Mouse (Mus musculus) lung, postnatal 10 days (tissue): Measurements from ENCODE around the gene Soga1.
A peak's percentile ranks its signal among the peaks of the same experiment; 100 is the strongest.

ENCODE experiments used
- DNase-seq: peaks from one replicate; pipeline ENCODE4 v3.0.0; 2021

Gene Soga1

DNA sequence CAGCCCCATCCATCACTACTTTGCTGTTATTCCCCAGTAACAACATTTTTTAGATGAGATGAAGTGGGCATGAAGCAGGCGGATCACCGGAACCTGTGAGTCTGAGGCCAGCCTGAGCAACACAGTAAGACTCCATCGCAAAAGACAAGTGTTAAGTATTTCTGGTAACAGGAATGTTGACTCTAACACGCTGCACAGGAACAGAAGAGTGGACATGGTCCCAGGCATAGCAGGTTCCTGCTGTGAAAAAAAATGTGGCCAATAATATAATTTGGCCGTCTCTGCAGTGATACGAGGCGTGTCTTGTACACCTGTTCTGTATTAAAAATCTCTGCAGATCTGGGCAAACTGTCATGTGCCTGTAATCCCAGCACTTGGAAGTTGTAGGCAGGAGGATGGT, 43.7 kb downstream of the Soga1 start:
- DNase-seq: no peak

DNA sequence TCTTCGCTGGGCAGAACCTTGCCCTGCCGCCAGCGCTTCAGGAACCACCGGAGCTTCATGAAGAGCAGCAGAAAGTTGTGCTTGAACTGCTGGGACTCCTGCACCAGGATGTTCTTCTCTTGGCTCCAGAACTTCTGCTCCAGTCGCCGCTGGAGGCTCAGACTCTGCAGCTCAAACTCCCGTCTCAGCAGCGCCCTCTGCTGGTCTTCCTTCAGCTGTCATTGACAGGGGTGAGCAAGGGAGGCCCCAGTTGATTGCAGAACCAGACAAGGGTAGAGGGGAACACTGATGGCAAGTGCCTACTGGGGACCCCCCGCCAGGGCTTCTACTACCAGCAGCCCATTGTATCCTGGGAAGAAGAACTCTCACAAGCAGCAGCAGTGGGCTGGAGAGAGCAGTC, 48.2 kb downstream of the Soga1 start:
- peak; percentile 90 for DNase-seq

DNA sequence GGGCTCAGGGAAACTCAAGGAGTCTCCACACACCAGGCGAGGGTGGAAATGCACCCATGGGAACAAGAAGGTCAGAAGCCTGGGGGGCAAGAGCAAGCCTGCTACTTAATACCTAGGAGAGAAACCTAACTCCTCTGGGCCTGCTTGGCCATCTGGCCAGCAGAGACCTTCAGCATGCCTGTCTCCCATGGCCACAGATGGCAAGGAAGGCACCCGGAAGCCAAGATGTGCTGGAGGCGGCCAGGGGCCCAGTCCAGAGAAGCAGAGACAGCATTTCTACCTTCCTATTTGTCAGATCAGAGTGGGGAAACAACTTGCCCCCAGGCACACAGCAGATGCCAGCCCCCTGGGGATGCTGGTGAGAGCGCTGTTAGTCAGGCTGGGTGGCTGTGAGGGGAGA, 50.8 kb downstream of the Soga1 start:
- no peak for DNase-seq

DNA sequence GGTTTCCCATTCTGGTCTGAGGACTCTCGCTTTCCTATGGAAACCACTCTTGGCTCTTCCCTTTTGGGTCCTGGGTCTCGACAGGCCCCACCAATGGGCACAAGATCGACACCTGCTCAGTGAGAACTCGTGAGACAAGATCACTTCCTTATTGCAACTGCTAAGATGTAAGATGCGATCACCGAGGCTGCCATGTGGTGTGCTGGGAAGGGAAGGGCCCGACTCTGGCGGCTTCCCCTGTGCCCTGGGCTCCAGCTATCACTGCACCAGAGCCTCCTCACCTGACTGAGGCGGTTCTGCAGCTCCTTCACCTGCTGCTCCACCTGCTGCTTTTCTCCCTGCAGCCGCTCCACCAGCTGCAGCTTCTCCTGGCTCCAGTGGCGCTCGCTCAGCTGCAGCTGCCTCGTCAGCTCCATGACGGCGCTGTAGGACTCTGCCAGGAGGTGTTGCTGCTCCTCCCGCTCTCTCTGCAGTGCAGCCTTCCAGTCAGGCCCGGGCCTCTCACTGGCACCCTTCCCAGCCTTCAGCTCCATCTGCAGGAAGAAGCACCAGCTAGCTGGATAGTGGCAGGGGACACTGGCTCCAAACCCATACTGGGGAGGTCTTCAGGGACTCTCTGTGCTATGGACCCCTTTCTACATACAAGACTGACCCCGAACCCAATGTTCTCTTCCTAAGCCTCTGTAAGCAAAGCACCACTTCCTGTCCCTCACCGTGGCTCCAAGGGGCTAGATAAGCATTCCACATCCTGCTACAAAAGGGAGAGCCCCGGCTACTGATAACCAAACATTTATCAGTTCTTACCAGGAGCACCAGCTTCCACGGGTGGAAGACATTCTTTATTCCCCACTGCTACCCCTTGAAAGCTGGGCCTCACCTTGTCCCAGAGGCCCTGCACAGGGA, 51.7 kb downstream of the Soga1 start:
- DNase-seq: no peak

DNA sequence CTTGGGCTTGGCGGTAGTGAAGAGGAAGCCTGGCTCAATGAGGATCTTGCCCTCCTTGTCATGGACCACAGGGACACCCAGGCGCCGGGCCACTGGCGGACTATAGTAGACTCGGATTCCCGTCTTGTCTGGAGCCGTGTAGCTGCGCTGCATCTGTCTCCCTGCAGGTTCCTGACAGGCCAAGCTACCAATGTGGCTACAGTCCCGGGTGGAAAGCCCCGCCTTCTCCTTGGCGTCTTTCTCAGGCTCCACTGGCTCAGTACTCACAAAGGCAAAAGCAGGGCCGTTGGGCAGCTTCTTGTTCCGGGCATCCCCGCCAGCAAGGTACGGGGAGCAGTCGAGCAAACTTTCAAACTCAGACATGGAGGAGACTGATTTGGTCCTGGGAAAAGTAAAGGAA, 57.9 kb downstream of the Soga1 start:
- DNase-seq: no peak

DNA sequence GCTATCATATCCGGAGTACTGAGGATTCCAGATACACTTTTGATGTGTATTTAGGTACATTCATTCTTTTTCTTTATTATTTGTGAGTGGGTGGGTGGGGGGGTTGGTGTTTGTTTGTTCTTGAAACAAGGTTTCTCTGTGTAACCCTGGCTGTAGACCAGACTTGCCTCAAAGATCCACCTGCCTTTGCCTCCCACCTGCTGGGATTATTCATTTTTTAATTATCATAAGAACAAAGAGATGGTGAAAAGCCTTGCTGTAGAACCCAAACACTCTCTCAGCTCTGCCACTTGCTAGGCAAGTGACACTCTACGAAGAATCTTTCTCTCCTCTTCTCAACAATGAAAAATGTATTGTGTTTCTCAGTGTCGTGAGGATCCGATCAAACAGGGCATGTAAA, 59.8 kb downstream of the Soga1 start:
- no peak for DNase-seq

DNA sequence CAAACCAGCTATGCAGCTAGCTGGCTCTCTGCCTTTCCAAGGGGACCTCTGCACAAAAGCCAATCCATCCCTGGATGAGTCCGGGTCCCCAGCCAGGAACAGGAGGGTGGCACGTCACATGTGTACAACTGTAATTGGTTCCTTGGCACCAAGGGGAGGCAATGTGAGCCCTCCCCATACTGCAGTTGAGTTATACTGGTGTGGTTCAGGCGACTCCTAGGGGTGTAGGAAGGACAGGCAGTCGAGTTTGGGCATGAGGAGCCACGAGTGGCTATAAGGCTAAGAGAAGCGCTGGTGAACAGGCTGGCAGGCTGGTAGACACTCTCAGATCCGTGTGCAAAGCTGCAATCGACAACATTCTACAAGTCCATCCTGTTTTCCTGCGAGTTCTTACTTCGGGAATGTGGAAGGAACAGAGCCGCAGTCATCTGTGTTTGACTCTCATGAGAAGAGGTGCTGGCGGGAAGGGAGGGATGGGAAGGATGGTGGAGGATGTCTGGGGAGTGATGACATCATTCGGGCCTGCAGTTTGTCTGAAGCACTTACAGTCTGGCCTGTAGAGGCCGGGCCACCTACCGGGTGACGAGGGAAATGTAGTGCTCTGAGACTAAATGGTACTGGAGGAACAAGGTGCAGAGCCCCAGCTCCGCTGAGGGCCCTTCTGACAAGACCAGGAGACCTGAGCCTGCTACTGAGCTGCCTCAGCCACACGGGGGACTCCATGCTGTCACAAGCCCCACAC, 62.4 kb downstream of the Soga1 start:
- DNase-seq: no peak

DNA sequence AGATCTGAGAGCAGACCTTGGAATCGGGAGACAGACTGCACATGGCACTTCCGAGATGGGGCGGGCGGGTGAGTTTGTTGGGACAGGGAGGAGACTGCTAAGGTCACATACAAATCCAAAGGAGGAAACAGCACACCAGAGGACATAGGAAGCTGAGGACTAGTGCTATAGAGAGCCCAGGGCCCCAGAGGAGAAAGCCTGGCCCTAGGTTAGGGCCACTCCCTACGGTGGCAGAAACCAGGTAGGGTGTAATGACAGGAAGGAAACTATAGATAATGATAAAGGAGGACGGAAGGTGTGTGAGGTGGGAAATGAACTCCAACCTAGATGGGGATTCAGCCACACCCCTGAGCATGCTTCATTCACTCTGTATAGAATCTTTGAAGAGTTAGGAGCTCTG, 66.7 kb downstream of the Soga1 start:
- no peak for DNase-seq

DNA sequence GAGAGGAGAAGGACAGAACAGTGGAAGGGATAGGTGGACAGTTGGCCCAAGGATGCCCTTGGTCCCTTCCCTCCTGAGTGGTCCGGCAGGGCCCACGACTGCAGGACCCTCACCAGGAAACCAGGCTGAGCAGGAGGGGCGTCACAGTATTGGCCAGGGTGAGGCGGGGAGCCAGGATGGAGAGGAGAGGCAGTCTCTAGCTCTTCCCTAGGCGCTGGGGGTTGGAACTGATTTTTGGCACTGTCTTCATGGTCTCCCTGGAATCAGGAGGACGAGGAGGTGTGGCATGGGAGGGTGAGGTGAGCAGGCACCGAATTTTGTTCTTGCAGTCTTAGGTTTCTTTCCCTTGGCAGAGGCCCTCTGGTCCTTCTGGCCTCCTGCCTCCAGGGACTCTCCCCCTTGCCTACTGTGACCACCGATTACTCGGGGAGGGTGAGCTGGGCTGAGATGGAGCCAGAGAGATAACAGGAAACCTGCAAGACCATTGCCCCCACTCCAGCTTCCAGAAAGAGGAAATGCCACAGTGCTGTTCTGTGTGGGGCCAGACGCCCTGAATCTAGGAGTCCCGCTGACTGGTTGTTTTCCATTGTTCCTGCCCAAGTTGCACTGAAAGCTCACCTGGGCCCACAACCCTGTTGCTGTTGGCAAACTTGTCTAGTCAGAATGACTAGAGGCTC, 68.3 kb downstream of the Soga1 start:
- DNase-seq: peak; percentile 24

DNA sequence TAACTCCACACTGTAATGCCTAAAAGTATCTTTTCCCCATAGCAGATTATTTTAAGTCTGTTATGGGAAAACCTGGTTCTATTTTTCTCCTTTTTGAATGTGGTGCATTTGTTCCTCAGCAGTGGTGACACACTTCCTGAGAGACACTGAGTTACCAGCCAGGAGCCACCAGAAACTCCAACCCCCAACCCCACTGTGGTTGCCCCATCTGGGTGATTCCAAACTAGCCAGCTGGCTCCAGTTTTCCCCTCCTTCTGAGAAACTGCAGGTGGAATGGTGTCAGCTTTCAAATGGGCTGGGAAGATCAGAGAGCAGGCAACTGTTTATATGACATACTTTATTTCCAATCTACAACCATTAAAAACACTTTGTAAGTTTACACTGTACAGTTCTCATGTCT, 68.9 kb downstream of the Soga1 start:
- DNase-seq: peak; percentile 46

DNA sequence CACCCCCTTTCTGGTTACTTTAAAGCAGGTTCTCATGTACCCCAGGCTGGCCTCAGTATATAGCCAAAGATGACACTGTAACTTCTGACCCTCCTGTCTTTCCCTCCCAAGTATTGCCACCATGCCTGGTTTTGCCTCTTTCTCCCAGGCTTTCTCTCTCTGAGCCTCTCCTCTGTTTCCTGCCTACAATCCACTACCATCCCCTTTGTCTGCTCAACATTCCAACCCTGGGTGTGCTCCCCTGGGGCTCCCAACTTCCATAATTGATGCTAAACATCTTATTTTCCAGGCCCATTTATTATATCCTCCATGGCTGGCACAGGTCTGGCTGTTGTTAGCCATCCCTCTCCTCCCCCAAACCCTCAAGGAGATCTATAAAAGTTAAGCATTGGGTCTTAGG, 70.5 kb downstream of the Soga1 start:
- no peak for DNase-seq

DNA sequence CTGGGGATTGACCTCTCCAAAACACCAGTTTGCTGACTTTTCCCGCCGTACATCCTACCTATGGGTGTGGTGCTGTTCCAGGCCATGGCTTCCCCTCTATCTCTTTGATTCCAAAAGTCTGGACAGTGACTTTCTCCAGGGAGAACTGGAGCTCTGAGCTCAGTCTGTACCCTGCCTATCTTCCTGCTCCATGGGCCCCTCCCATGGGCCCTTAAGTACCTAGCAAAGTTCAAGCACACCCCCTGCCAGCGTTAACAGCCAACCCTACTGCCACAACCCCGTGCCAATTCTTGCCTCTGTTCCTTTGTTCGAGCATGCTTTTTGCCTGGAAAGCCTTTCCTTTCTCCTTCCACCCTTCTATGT, 71.8 kb downstream of the Soga1 start:
- no peak for DNase-seq

DNA sequence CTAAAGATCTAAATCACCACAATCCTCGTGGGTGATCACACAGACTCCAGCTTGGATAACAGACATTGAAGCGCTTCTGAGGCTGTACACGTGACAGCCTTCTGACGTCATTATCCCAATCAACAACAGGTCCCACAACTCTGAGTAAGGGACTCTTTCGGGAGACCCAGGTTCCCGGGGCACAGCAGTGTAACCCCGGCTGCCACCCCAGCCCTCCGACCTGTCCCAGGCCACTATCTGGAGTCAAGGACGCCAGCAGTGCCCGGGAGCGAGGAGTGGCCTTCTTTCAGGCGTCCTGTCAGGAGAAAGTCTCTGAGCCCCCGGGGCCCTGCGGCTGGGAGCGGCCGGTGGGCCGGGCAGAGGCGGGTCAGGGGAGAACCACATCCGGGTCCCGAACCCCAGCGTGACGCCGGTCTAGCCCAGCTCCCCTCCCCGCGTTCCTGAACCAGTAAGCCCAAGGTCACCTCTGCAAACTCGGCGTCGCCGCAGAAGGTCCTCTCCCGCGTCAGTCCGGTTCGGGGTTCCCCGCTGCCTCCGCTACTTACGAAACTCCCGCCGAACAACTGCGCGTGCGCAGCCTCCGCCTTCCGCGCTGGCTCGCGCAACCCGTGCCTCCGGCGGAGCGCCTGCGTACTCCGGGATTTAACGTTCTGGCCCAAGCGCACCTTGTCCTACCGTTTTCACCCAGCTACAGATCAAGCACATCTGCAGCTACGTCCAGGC, 72.4 kb downstream of the Soga1 start, which contains the start of gene Dsn1:
Gene Dsn1, minus strand, starts transcription at position 644 of the 723 bp plus-strand sequence.
- peak; percentile 92 for DNase-seq

DNA sequence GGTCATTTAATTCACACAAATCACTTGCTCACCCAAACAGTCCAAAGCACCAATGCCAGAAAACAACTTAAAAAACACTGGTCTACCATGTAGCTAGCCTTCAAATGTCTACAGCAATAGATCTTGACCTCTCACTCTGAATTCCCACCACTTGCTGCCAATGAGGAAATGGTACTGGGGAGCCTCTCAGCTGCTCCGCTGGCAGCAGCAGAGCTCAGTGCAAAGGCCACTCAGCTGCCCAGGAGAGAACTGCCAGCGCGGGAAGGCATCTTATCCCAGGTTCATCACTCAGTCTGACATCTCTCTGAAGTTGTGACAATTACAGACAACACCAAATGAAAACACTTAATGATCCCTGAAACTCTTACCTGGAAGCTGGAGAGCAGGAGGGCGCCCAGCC, 76.7 kb downstream of the Soga1 start:
- DNase-seq: no peak

DNA sequence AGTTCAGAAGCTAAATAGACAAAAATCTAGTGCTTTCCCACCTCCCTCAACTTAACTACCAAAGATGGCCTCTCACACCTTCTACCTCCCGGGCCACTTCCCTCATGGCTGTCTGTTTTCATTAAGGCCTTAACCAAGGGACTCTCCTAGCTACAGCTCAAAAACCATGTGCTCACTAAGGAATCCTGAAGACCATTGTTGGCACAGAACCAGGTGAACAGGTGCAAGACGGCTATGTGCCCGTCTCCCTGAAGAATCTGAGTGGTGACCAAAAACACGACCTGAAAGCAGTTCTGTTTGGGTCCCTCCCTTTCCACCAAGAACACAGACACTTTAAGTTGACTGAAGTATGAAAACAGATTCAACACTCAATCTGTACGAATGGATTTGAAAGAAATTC, 80.8 kb downstream of the Soga1 start:
- DNase-seq: no peak

DNA sequence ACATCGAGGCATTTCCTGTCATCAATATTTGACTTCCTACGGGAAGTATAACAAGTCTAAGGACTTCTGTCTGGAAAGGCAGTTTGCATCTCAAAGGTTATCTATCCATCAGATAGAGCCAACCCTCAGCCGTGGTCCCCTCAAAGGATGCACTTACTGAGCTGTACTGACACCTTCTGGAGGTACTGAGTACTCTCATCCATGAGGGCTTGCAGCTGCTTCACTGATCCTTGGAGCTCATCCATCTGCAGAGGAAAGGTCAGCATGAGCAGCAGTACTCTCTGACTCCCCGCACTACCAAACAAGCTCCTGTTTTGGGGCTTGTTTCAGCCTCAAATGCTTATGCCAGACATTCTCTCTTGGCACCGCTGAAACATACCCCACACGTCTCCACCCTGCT, 82.5 kb downstream of the Soga1 start:
- DNase-seq: peak; percentile 72

DNA sequence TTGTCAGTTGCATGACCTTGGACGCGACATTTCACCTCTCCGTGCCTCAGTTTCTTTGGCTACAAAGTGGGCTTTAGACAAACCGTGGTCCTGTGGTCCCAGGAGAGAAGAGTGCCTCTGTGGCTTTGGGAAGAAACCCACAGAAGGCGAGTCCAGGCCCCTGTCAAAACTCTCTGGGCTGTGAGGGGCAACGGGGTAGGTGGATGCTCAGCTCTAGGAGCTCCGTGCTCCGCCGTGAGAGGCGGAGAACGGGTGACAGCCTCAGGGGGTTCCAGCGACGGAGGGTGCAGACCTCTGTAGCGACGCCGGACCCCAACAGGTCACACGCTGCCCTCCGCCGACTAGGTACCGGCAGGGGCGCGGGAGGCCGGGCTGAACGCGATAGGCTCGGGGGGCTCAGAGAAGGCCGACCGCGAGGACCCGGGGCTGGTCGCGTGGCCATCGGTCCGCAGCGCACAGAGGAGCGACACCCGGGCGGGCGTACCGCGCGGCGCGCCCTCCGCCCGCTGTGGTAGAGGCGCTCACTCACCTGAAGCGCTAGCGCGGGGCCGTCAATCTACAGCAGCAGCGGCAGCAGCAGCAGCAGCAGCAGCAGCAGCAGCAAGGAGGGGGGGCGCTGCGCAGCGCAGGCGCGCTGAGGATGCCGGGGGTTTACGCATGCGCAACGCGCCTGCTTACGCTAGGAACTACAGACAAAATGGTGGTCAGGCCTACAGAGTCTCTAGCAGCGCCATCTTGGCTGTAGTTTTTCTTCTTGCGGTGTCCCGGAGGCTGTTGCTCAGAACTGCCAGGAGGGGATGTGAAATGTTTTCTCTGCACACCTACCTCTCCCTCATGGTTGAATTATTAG, 87.4 kb downstream of the Soga1 start, which contains the start of gene Ndrg3:
Gene Ndrg3, minus strand, starts transcription at position 587 of the 850 bp plus-strand sequence.
- peak; percentile 98 for DNase-seq

DNA sequence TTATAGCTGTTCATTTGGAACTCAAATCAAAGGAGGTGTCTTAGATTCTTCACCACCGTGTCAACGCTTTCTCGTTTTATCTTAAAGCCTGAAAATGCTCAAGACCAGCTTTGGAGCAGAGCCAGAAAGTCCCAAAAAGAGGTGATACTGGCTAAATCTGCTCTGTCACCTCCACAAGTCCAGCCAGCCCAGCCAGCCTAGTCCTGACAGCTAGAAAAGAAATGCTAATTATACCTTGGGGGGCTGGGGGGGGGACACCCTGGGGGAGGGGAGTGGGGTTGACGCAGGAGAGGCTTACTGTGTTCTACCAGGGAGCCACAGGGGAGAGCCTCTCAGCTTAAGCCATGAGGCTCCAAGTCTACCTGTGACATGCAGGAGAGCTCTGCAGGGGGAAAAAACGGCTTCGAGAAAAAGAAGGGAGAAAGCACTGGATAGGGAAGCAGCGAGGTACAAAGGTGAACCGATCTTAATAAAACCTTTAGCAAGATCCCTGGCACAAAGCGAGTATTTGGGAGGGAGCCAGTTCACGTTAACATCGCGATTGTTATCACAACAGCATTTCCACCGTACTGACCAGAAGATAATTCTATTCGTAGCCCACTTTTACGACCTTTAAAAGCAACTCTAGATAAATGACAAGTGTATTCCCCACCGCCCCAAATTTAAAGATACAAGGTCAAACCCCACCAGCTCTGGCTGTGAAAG, 88.2 kb downstream of the Soga1 start:
- no peak for DNase-seq

DNA sequence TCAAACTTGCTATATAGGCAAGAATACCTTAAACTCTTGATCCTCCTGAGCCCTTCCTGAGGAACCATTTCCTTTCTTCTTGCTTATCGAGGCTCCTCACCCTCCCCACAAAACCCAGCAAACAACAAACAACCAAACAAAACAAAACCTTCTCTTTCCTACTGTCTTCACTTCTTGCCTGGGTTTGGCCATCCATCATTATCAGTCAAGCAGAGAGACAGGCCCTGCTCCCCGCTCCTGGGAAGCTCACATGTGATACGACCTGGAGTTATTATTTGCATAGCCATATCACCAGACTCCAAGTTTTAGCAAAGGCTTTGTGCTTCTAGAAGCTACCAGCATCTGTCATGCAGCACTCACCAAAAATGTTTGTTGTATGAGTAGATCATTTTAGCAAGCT, 91.7 kb downstream of the Soga1 start:
- DNase-seq: no peak

DNA sequence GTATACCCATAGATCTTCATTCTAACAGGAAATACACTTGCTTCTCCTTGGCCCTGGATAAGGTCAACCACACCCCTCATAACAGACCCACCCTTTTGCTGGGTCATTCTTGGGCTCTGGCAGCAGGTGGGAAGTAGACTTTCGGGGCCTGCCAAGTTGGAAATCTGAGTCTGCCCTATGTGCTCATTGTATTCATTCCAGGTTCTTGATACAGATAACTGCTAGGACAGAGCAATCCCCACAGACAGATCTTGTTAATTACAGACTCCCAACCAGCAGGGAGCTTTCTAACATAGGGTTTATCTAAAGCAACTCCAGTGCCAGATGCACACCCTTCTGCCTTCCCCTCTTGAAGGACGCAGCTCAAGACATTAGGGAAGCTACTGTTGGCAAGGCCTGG, 96.2 kb downstream of the Soga1 start:
- DNase-seq: peak; percentile 18

DNA sequence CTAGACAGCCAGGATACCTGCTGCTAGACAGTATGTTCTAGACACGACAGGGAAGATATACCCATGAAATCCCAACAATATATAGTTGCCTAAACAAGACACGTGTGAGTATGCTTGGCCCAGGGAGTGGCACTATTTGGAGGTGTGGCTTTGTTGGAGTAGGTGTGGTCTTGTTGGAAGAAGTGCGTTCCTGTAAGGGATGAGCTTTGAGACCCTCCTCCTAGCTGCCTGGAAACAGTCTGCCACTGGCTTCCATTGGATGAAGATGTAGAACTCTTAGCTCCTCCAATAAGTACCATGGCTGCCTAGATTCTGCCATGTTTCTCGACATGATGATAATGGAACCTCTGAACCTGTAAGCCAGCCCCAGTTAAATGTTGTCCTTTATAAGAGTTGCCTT, 97.8 kb downstream of the Soga1 start:
- DNase-seq: no peak
